Mouse (Mus musculus): ENCODE data around the gene Gpc6.

GRCm38 (mm10) chr14:118021867-118022543, 1096.9 kb downstream of the Gpc6 start:
- no peak for TF ChIP-seq CTCF (IDR thresholded peaks at IDR 0.05; ENCODE audit: low read depth)
- TF ChIP-seq EP300 (IDR thresholded peaks at IDR 0.05; ENCODE audit: low read depth), result no peak

All from heart, postnatal 0 days (tissue).